Mouse (Mus musculus) liver, embryonic 14.5 days (tissue): ENCODE measurements around the gene Edc4.
A peak's percentile ranks its signal among the peaks of the same experiment; 100 is the strongest.
"Not testable (repeated sequence)": the region's sequence is repeated elsewhere in the genome, so short reads cannot be mapped to it uniquely, and the experiment has no call there.

Experiments
- CTCF ChIP-seq: IDR thresholded peaks from 2 replicates; pipeline ENCODE4 v1.5.1; 2016; ENCODE audit warnings: antibody characterized with exemption, low read depth, control low read depth
- EP300 ChIP-seq: IDR thresholded peaks from 2 replicates; pipeline ENCODE4 v1.6.1; 2016; ENCODE audit warnings: antibody characterized with exemption, low read depth

- not testable (repeated sequence) for TF ChIP-seq CTCF
- TF ChIP-seq EP300, result peak; percentile 96
Measured at GRCm38 (mm10) chr8:105833740-105834139, 46.9 kb upstream of the Edc4 start.
